Mouse (Mus musculus) neural tube, embryonic 14.5 days (tissue): ENCODE measurements around the gene Mylk. TPM values are rescaled to one million over a fixed set of nuclear protein-coding genes. Genes with fewer than 3 reads are reported as not detected.

Source experiments
- ATAC-seq: fragments of 200-750 bp; cut with Nextera tagmentation; 2 replicates; pipeline ENCODE4 v1.8.0; 2017; ENCODE audit warnings: low read depth, mild to moderate bottlenecking, moderate TSS enrichment, moderate library complexity
- H3K27ac ChIP-seq: fragments of 300-500 bp; sonication (generic); 2 replicates; pipeline ENCODE4 v1.5.1; 2014; ENCODE audit warnings: low read depth, mild to moderate bottlenecking, control low read depth, low read length, moderate library complexity, mixed read lengths
- H3K27me3 ChIP-seq: fragments of 300-500 bp; sonication (generic); 2 replicates; pipeline ENCODE4 v1.6.1; 2014; ENCODE audit warnings: low read length; ENCODE audit not compliant: control insufficient read depth, insufficient read depth
- H3K36me3 ChIP-seq: fragments of 300-500 bp; sonication (generic); 2 replicates; pipeline ENCODE4 v1.6.1; 2014; ENCODE audit warnings: low read length, mixed read lengths; ENCODE audit not compliant: control insufficient read depth, insufficient read depth
- H3K4me1 ChIP-seq: fragments of 300-500 bp; sonication (generic); 2 replicates; pipeline ENCODE4 v1.6.1; 2014; ENCODE audit warnings: low read length; ENCODE audit not compliant: control insufficient read depth, insufficient read depth
- H3K4me2 ChIP-seq: fragments of 300-500 bp; sonication (generic); 2 replicates; pipeline ENCODE4 v1.6.1; 2014; ENCODE audit warnings: mild to moderate bottlenecking, low read depth, low read length, control low read depth
- H3K4me3 ChIP-seq: fragments of 300-500 bp; sonication (generic); 2 replicates; pipeline ENCODE4 v1.5.1; 2014; ENCODE audit warnings: low read depth, low read length, control low read depth, mixed read lengths
- H3K9ac ChIP-seq: fragments of 300-500 bp; sonication (generic); replicated peaks from 2 replicates; pipeline ENCODE4 v1.6.1; 2014; ENCODE audit warnings: low read depth, mild to moderate bottlenecking, control low read depth, low read length, mixed read lengths
- H3K9me3 ChIP-seq: fragments of 300-500 bp; sonication (generic); 2 replicates; pipeline ENCODE4 v1.6.1; 2016; ENCODE audit warnings: low read length; ENCODE audit not compliant: control insufficient read depth
- WGBS: fragments of 180-500 bp; shearing (Covaris S2); extraction: QIAGEN DNeasy Blood & Tissue Kit; methylation state at CpG from one replicate; pipeline ENCODE4 v1.1.7; 2014; 5-methylcytosine and 5-hydroxymethylcytosine counted together
- polyA plus RNA-seq: library from polyadenylated mRNA; unstranded; fragments of >200 nt; fragmentation: Nextera tagmentation; extraction: Ambion mirVana; gene quantifications from 2 replicates; pipeline ENCODE4 v1.2.1, GENCODE M21; 2014

The Mylk gene
- polyA plus RNA-seq, 1 experiment from 2014 or later = 1.5 TPM

DNA sequence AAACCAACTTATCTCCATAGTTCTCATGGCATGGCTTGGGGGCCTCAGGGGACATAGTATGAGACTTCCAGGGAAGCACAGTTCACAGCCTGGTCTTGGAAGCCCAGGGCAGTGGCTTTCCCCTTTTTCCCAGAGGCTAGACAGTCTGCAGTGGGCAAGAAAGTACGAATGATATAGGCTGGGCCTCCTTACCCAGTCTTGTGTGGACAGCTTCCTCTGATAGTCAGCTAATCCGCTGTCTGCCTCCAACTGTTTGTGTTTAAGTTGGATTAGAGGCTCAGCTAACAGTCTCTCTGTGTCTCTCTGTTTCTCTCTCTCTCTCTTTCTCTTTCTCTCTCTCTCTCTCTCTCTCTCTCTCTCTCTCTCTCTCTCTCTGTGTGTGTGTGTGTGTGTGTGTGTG, 156.0 kb downstream of the Mylk start:
- Histone ChIP-seq H3K9ac (no peak overlapping the region), H3K4me1 (peaks cover 9% of the 10 kb centered on the region; the same call in 1 of the 2 replicates), H3K27me3 (no peaks in the 10 kb centered on the region), H3K4me2 (no peak overlapping the region), H3K36me3 (no peaks in the 10 kb centered on the region), H3K27ac (no peak overlapping the region), H3K4me3 (no peak overlapping the region), H3K9me3 (no peaks in the 10 kb centered on the region)
- ATAC-seq = no peak
- WGBS = 87% methylated on average over 2 of the region's 2 CpGs

DNA sequence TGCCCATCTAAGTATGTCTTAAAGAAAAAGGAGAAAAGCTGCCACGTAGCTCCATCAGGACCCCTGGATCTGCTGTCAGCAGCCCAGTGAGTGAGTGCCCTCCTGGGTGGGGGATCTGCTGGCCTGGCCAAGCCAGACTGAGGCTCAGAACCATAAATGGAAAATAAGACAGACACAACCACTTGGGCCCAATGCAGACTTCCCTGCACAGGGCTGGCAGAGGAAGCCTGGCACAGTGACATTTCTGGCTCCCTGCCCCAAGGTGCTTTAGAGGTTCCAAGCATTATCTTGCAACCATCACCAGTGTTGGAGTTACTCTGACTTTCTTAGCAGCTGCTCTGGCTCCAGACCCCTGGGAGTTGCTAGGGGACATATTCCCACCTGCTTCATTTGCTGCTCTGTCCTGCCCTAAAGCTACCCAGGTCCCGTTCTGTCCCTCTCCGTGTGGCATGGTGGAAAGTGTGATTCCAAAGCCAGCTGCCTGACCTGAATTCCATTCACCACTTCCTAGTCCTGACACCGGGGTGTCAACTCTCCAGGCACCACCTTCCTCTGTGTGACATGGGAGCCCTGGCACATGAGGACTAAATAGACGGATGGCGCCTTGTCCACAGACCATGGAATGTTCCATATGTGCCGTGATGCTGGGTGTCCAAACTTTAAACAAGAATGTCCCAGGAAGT, 156.7 kb downstream of the Mylk start:
- no peak overlapping the region for H3K27ac ChIP-seq
- WGBS = 78% methylated on average over 7 of the region's 7 CpGs
- no peaks in the 10 kb centered on the region for H3K27me3 ChIP-seq
- H3K4me1 ChIP-seq = peaks cover 9% of the 10 kb centered on the region; the same call in 1 of the 2 replicates
- H3K36me3 ChIP-seq = no peaks in the 10 kb centered on the region
- H3K4me2 ChIP-seq = no peak overlapping the region
- no peak overlapping the region for H3K9ac ChIP-seq
- no peak overlapping the region for H3K4me3 ChIP-seq
- H3K9me3 ChIP-seq = no peaks in the 10 kb centered on the region
- ATAC-seq = no peak

- no peak overlapping the region for H3K4me2 ChIP-seq
- H3K27ac ChIP-seq = no peak overlapping the region
- peaks cover 9% of the 10 kb centered on the region; the same call in 1 of the 2 replicates for H3K4me1 ChIP-seq
- peak; percentile 72 for ATAC-seq
- H3K9ac ChIP-seq = no peak overlapping the region
- no peak overlapping the region for H3K4me3 ChIP-seq
- no peaks in the 10 kb centered on the region for H3K36me3 ChIP-seq
- 13% methylated on average over 9 of the region's 9 CpGs for WGBS
- no peaks in the 10 kb centered on the region for H3K27me3 ChIP-seq
- no peaks in the 10 kb centered on the region for H3K9me3 ChIP-seq
These were observed 157.3 kb downstream of the Mylk start for GRCm38 (mm10) chr16:34902294-34902680.

GRCm38 (mm10) chr16:34902761-34903160, 157.8 kb downstream of the Mylk start:
- Histone ChIP-seq H3K4me1 (peaks cover 9% of the 10 kb centered on the region; the same call in 1 of the 2 replicates), H3K9me3 (no peaks in the 10 kb centered on the region), H3K9ac (no peak overlapping the region), H3K27me3 (no peaks in the 10 kb centered on the region), H3K4me3 (no peak overlapping the region), H3K4me2 (no peak overlapping the region), H3K36me3 (no peaks in the 10 kb centered on the region), H3K27ac (no peak overlapping the region)
- WGBS = 84% methylated on average over 8 of the region's 8 CpGs
- 0 out of 2 replicates have a peak, but pooled peaks have one; percentile 18 for ATAC-seq

DNA sequence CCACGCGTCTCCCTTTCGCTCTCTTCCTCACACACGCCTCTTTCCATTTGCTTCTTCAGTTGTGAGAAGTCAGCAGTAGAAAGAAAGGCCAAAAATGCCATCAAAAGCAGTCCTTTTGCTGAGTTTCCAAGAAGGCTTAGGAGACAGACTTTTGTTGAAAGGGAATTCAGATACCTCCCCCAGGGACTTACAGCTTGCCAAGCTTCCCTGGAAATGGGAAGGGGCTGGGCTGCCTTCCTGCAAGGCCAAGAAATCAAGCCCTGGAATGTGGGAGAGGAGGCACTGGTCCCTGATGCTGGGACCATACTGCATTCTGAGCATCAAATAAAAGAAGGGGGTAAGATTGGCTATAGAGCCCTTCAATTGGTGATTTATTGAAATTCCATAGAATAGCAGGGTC, 159.9 kb downstream of the Mylk start:
- H3K27ac ChIP-seq = no peak overlapping the region
- WGBS = 52% methylated on average over 4 of the region's 4 CpGs
- no peaks in the 10 kb centered on the region for H3K27me3 ChIP-seq
- no peaks in the 10 kb centered on the region for H3K36me3 ChIP-seq
- H3K9me3 ChIP-seq = no peaks in the 10 kb centered on the region
- H3K4me1 ChIP-seq = peaks cover 5% of the 10 kb centered on the region; the same call in 1 of the 2 replicates
- H3K4me3 ChIP-seq = no peak overlapping the region
- no peak overlapping the region for H3K9ac ChIP-seq
- no peak for ATAC-seq
- no peak overlapping the region for H3K4me2 ChIP-seq

DNA sequence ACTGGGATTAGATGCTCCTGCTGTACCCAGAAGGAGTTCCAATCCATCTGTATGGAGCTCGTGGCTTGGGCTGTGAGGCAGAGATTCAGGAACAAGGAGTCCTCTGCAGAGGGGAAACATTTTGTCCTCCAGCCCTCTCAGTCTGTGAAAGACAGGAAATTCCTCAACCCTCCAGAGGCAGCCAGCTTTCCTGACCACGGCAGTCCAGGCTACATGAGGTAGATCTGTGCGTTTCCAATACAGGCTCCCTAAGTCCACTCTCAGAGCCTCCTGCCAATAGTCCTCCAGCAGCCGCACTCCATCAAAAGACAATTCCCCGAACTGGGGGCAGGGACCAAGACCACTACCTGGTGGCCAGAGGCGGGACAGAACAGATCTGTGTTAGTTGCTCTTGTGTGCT, 164.4 kb downstream of the Mylk start:
- no peak overlapping the region for H3K4me2 ChIP-seq
- H3K4me3 ChIP-seq = no peak overlapping the region
- H3K36me3 ChIP-seq = no peaks in the 10 kb centered on the region
- no peak overlapping the region for H3K27ac ChIP-seq
- no peaks in the 10 kb centered on the region for H3K9me3 ChIP-seq
- H3K9ac ChIP-seq = no peak overlapping the region
- 78% methylated on average over 6 of the region's 6 CpGs for WGBS
- H3K27me3 ChIP-seq = no peaks in the 10 kb centered on the region
- no peak for ATAC-seq
- no peaks in the 10 kb centered on the region for H3K4me1 ChIP-seq

GRCm38 (mm10) chr16:34917373-34917900, 172.4 kb downstream of the Mylk start:
- no peaks in the 10 kb centered on the region for H3K36me3 ChIP-seq
- H3K4me1 ChIP-seq = no peaks in the 10 kb centered on the region
- no peak for ATAC-seq
- H3K9ac ChIP-seq = no peak overlapping the region
- H3K27me3 ChIP-seq = no peaks in the 10 kb centered on the region
- no peak overlapping the region for H3K27ac ChIP-seq
- no peaks in the 10 kb centered on the region for H3K9me3 ChIP-seq
- H3K4me3 ChIP-seq = no peak overlapping the region
- no peak overlapping the region for H3K4me2 ChIP-seq
- 54% methylated on average over 4 of the region's 4 CpGs for WGBS

DNA sequence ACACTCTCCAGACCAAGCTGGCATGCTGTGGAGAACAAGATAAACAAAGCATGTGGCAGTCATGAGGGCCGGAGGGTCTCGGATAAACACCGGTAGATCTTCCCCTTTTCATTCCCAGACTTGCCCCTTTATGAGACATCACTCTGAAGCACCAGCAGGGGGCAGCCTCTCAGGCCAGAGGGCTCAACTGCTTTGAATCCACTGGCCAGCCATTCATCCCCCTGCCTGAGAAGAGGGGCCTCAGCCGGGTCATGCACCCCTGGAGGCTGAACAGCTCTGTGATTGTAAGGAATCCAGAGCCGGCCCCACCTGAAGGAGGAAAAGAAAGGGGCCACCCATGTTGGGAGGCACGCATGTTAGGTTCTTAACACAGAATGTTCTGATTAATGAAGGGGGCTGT, 175.2 kb downstream of the Mylk start:
- Histone ChIP-seq H3K4me3 (no peak overlapping the region), H3K36me3 (no peaks in the 10 kb centered on the region), H3K27me3 (no peaks in the 10 kb centered on the region), H3K9me3 (no peaks in the 10 kb centered on the region), H3K9ac (no peak overlapping the region), H3K4me2 (no peak overlapping the region), H3K4me1 (no peaks in the 10 kb centered on the region), H3K27ac (no peak overlapping the region)
- ATAC-seq = no peak
- 16% methylated on average over 6 of the region's 6 CpGs for WGBS

DNA sequence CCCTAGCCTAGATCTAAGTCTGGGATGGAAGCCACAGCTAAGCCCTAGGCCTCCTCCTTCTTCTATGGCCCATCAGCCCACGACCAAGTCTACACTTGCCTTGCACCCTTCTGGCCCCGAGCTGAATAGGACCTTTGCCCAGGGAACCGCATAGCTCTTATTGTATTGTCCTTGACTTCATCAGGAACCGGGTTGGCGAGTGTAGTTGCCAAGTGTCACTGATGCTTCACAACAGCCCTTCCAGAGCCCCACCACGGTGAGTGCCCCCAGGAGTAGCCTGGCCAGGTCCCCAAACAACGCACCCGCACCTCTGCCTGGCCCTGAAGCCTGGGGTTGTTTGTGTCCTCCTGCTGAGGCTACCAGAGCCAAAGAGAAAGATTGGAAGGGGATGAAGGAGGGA, 175.9 kb downstream of the Mylk start:
- Histone ChIP-seq H3K9ac (no peak overlapping the region), H3K36me3 (no peaks in the 10 kb centered on the region), H3K27ac (no peak overlapping the region), H3K4me3 (no peak overlapping the region), H3K4me2 (no peak overlapping the region), H3K4me1 (no peaks in the 10 kb centered on the region), H3K9me3 (no peaks in the 10 kb centered on the region), H3K27me3 (no peaks in the 10 kb centered on the region)
- 75% methylated on average over 8 of the region's 8 CpGs for WGBS
- ATAC-seq = no peak
